Mouse (Mus musculus): ENCODE measurements at regions not wholly inside any gene's neighbourhood (a gene's known extent, or its start where the extent isn't known, plus 50 kb on each side); places are given as distances from the start of the nearest gene placed in this dataset.

- ATAC-seq, result no peak
- CTCF ChIA-PET, result interaction anchor here (0.8 to 1.1 kb wide), 3 partner anchors 11 to 43 kb away, joined by 3 read pairs; no protein-coding TSS in a partner anchor
- TF ChIP-seq CTCF (IDR thresholded peaks at IDR 0.05), result no peak
- POLR2A ChIA-PET, result no interaction called here
- no peak for DNase-seq (ENCODE audit: low read depth, low spot score)
- H3K27me3 ChIP-seq, result no peaks in the 10 kb centered on the region
- in situ Hi-C loops (cut with MboI; ENCODE audit: low pct_unique_long_range_greater_than_20kb), result no loop called here
Measured at GRCm38 (mm10) chr2:93119001-93119400, 68.3 kb upstream of the Trp53i11 start.

GRCm38 (mm10) chr2:93115303-93115702 is 69.3 kb upstream of the Prdm11 start:
- peaks cover 3% of the 10 kb centered on the region for H3K27me3 ChIP-seq
- no peak for DNase-seq (ENCODE audit: low read depth, low spot score)

GRCm38 (mm10) chr2:93113929-93114328 is 68.0 kb upstream of the Prdm11 start:
- DNase-seq (ENCODE audit: low read depth, low spot score), result no peak
- in situ Hi-C loops (cut with MboI; ENCODE audit: low pct_unique_long_range_greater_than_20kb), result no loop called here
- H3K27me3 ChIP-seq, result peaks cover 8% of the 10 kb centered on the region
- ChIA-PET POLR2A (no interaction called here), CTCF (no interaction called here)
- no peak for TF ChIP-seq CTCF (IDR thresholded peaks at IDR 0.05)
- no peak for ATAC-seq

More at GRCm38 (mm10) chr2:93115303-93115702, 69.3 kb upstream of the Prdm11 start:
- CTCF ChIA-PET, result interaction anchor here (1.2 kb wide), 1 partner anchor 9 kb away, joined by 3 read pairs; no protein-coding TSS in a partner anchor
- TF ChIP-seq CTCF (IDR thresholded peaks at IDR 0.05), result no peak
- in situ Hi-C loops (cut with MboI; ENCODE audit: low pct_unique_long_range_greater_than_20kb), result no loop called here
- POLR2A ChIA-PET, result no interaction called here
- no peak for ATAC-seq

- in situ Hi-C loops (cut with MboI; ENCODE audit: low pct_unique_long_range_greater_than_20kb), result no loop called here
- H3K27me3 ChIP-seq, result peaks cover 11% of the 10 kb centered on the region
- no peak for ATAC-seq
- no peak for TF ChIP-seq CTCF (IDR thresholded peaks at IDR 0.05)
- DNase-seq (ENCODE audit: low read depth, low spot score), result no peak
- ChIA-PET POLR2A (no interaction called here), CTCF (no interaction called here)
Measured at GRCm38 (mm10) chr2:93112320-93112719, 66.4 kb upstream of the Prdm11 start.

- peaks cover 15% of the 10 kb centered on the region for H3K27me3 ChIP-seq
- TF ChIP-seq CTCF (IDR thresholded peaks at IDR 0.05), result no peak
- DNase-seq (ENCODE audit: low read depth, low spot score), result no peak
- no peak for ATAC-seq
- CTCF ChIA-PET, result interaction anchor here (1.3 kb wide), 1 partner anchor 16 kb away, joined by 3 read pairs; no protein-coding TSS in a partner anchor
- POLR2A ChIA-PET, result no interaction called here
- in situ Hi-C loops (cut with MboI; ENCODE audit: low pct_unique_long_range_greater_than_20kb), result no loop called here
Measured at GRCm38 (mm10) chr2:93110898-93111297, 64.9 kb upstream of the Prdm11 start.

- ATAC-seq (no peak), DNase-seq (ENCODE audit: low read depth, low spot score) (no peak)
- peaks cover 14% of the 10 kb centered on the region for H3K27me3 ChIP-seq
- POLR2A ChIA-PET, result no interaction called here
- CTCF ChIA-PET, result no interaction called here
- in situ Hi-C loops (cut with MboI; ENCODE audit: low pct_unique_long_range_greater_than_20kb), result no loop called here
- no peak for TF ChIP-seq CTCF (IDR thresholded peaks at IDR 0.05)
Measured at GRCm38 (mm10) chr2:93106581-93106980, 60.6 kb upstream of the Prdm11 start.

- in situ Hi-C loops (cut with MboI; ENCODE audit: low pct_unique_long_range_greater_than_20kb), result no loop called here
- DNase-seq (ENCODE audit: low read depth, low spot score), result no peak
- CTCF ChIA-PET, result no interaction called here
- POLR2A ChIA-PET, result no interaction called here
- H3K27me3 ChIP-seq, result peaks cover 2% of the 10 kb centered on the region
- TF ChIP-seq CTCF (IDR thresholded peaks at IDR 0.05), result no peak
- ATAC-seq, result no peak
Measured at GRCm38 (mm10) chr2:93101991-93102390, 56.0 kb upstream of the Prdm11 start.

GRCm38 (mm10) chr2:93099780-93100179 is 53.8 kb upstream of the Prdm11 start:
- TF ChIP-seq CTCF (IDR thresholded peaks at IDR 0.05), result no peak
- in situ Hi-C loops (cut with MboI; ENCODE audit: low pct_unique_long_range_greater_than_20kb), result no loop called here
- ChIA-PET POLR2A (no interaction called here), CTCF (interaction anchor here (1.0 to 1.1 kb wide), 2 partner anchors 13 to 117 kb away, joined by 3 to 4 read pairs; no protein-coding TSS in a partner anchor)
- ATAC-seq (no peak), DNase-seq (ENCODE audit: low read depth, low spot score) (no peak)
- no peaks in the 10 kb centered on the region for H3K27me3 ChIP-seq

GRCm38 (mm10) chr2:93097016-93097415 is 51.0 kb upstream of the Prdm11 start:
- TF ChIP-seq CTCF (IDR thresholded peaks at IDR 0.05), result no peak
- H3K27me3 ChIP-seq, result no peaks in the 10 kb centered on the region
- CTCF ChIA-PET, result no interaction called here
- ATAC-seq (no peak), DNase-seq (ENCODE audit: low read depth, low spot score) (no peak)
- POLR2A ChIA-PET, result no interaction called here
- in situ Hi-C loops (cut with MboI; ENCODE audit: low pct_unique_long_range_greater_than_20kb), result no loop called here

- ChIA-PET POLR2A (no interaction called here), CTCF (no interaction called here)
- DNase-seq (ENCODE audit: low read depth, low spot score), result no peak
- no peaks in the 10 kb centered on the region for H3K27me3 ChIP-seq
- no peak for TF ChIP-seq CTCF (IDR thresholded peaks at IDR 0.05)
- no peak for ATAC-seq
- in situ Hi-C loops (cut with MboI; ENCODE audit: low pct_unique_long_range_greater_than_20kb), result no loop called here
Measured at GRCm38 (mm10) chr2:93096078-93096729, 50.2 kb upstream of the Prdm11 start.

All from Patski (cell line).